ENCODE assay signal across 14 mouse cellular contexts in genomic region chr6:117614386-117614785, GRCm38 (mm10).
DNase-seq lines count a peak whose midpoint lies in the region; ATAC-seq and TF ChIP-seq lines count a peak whose summit lies in the region.
"Had no signal": no experiment of that assay in that cellular context is flagged by ENCODE, and none has a peak within 500 bp of the region (broad histone marks: within the 10 kb centered on the region; RNA-seq: fewer than 3 reads in every experiment).

No protein-coding gene starts in this region.

- H3K4me3 ChIP-seq in kidney, postnatal 0 days (replicated peaks; ENCODE audit: low read depth, low read length) = no peak overlapping the region
- no peak overlapping the region for H3K4me3 ChIP-seq in embryonic facial prominence, embryonic 11.5 days (ENCODE audit: low read depth, low read length)
- no peak overlapping the region for H3K4me3 ChIP-seq in limb, embryonic 14.5 days (replicated peaks; ENCODE audit: low read length)
- H3K4me3 ChIP-seq in liver, embryonic 11.5 days (ENCODE audit: low read depth, low read length) = no peak overlapping the region
- H3K4me3 ChIP-seq: erythroblast, embryonic 14.5 days; midbrain, embryonic 12.5 days; neural tube, embryonic 12.5 days had no signal

- TF ChIP-seq CTCF in kidney, postnatal 0 days (IDR thresholded peaks at IDR 0.05; ENCODE audit: low read depth) = no peak

- no peak overlapping the region for H3K9ac ChIP-seq in kidney, postnatal 0 days (ENCODE audit: low read depth, low read length)
- no peak overlapping the region for H3K9ac ChIP-seq in embryonic facial prominence, embryonic 11.5 days (replicated peaks; ENCODE audit: low read length)
- H3K9ac ChIP-seq in limb, embryonic 14.5 days (ENCODE audit: low read depth, low read length, severe bottlenecking) = no peak overlapping the region
- H3K9ac ChIP-seq in liver, embryonic 11.5 days (ENCODE audit: low read depth, low read length) = no peak overlapping the region
- H3K9ac ChIP-seq: midbrain, embryonic 12.5 days; neural tube, embryonic 12.5 days had no signal

- no peak for DNase-seq in kidney, postnatal 0 days (ENCODE audit: low spot score)
- no peak for DNase-seq in kidney, postnatal 36 days
- DNase-seq in MN1 (ENCODE audit: low spot score) = peak; percentile 27
- DNase-seq in embryonic facial prominence, embryonic 11.5 days (ENCODE audit: low spot score) = no peak
- no peak for DNase-seq in limb, embryonic 14.5 days (ENCODE audit: low spot score)
- DNase-seq in ovary, postnatal 14 days (ENCODE audit: low spot score) = no peak
- no peak for DNase-seq in liver, embryonic 11.5 days (ENCODE audit: low spot score)
- DNase-seq: adrenal gland, postnatal 10 days; cerebellum, postnatal 36 days; lung, postnatal 36 days; thymus, postnatal 4 days had no signal

- 75% methylated on average over 6 of the region's 6 CpGs for WGBS in kidney, postnatal 0 days
- WGBS in embryonic facial prominence, embryonic 11.5 days = 79% methylated on average over 6 of the region's 6 CpGs
- 69% methylated on average over 6 of the region's 6 CpGs for WGBS in limb, embryonic 14.5 days
- 84% methylated on average over 6 of the region's 6 CpGs for WGBS in liver, embryonic 11.5 days

- no peak overlapping the region for H3K4me2 ChIP-seq in kidney, postnatal 0 days (ENCODE audit: low read length)
- no peak overlapping the region for H3K4me2 ChIP-seq in embryonic facial prominence, embryonic 11.5 days (ENCODE audit: low read depth, low read length)
- H3K4me2 ChIP-seq in limb, embryonic 14.5 days (replicated peaks; ENCODE audit: low read depth, low read length, severe bottlenecking) = no peak overlapping the region
- H3K4me2 ChIP-seq in liver, embryonic 11.5 days = no peak overlapping the region
- H3K4me2 ChIP-seq: midbrain, embryonic 12.5 days; neural tube, embryonic 12.5 days had no signal

- peak overlapping the region; percentile 19; the same call in 1 of the 2 replicates for H3K27ac ChIP-seq in kidney, postnatal 0 days
- 0 out of 2 replicates have a peak overlapping the region, but pooled peaks have one; percentile 38 for H3K27ac ChIP-seq in embryonic facial prominence, embryonic 11.5 days (replicated peaks; ENCODE audit: low read depth, low read length)
- H3K27ac ChIP-seq in limb, embryonic 14.5 days (replicated peaks; ENCODE audit: low read depth, low read length) = 0 out of 2 replicates have a peak overlapping the region, but pooled peaks have one; percentile 33
- H3K27ac ChIP-seq in liver, embryonic 11.5 days (ENCODE audit: low read depth, low read length) = no peak overlapping the region
- H3K27ac ChIP-seq: midbrain, embryonic 12.5 days; neural tube, embryonic 12.5 days had no signal

- H3K4me1 ChIP-seq in kidney, postnatal 0 days (replicated peaks; ENCODE audit: insufficient read depth, low read length) = 0 out of 2 replicates have a peak, but pooled peaks cover 5% of the 10 kb centered on the region
- no peaks in the 10 kb centered on the region; the same call in 1 of the 2 replicates for H3K4me1 ChIP-seq in embryonic facial prominence, embryonic 11.5 days (ENCODE audit: control insufficient read depth, insufficient read depth, low read length)
- peaks cover 22% of the 10 kb centered on the region for H3K4me1 ChIP-seq in limb, embryonic 14.5 days (ENCODE audit: control insufficient read depth, insufficient read depth, low read length)
- H3K4me1 ChIP-seq in liver, embryonic 11.5 days (replicated peaks; ENCODE audit: control insufficient read depth, insufficient read depth, low read length) = peaks cover 2% of the 10 kb centered on the region; the same call in 1 of the 2 replicates
- H3K4me1 ChIP-seq: midbrain, embryonic 12.5 days; neural tube, embryonic 12.5 days had no signal

- no peaks in the 10 kb centered on the region for H3K27me3 ChIP-seq in kidney, postnatal 0 days (ENCODE audit: insufficient read depth, low read length)
- no peaks in the 10 kb centered on the region for H3K27me3 ChIP-seq in embryonic facial prominence, embryonic 11.5 days (ENCODE audit: control insufficient read depth, insufficient read depth, low read length)
- no peaks in the 10 kb centered on the region for H3K27me3 ChIP-seq in limb, embryonic 14.5 days (ENCODE audit: control insufficient read depth, insufficient read depth, low read length)
- no peaks in the 10 kb centered on the region for H3K27me3 ChIP-seq in liver, embryonic 11.5 days (replicated peaks; ENCODE audit: control insufficient read depth, insufficient read depth, low read length)
- H3K27me3 ChIP-seq: midbrain, embryonic 12.5 days; neural tube, embryonic 12.5 days had no signal

- ATAC-seq in kidney, postnatal 0 days (replicated peaks; ENCODE audit: low FRiP score, low read depth) = no peak
- ATAC-seq in embryonic facial prominence, embryonic 11.5 days (replicated peaks; ENCODE audit: insufficient number of reproducible peaks, low FRiP score, low TSS enrichment, low read depth) = no peak
- ATAC-seq in limb, embryonic 14.5 days (ENCODE audit: low FRiP score, low read depth) = no peak; the same call in 1 of the 2 replicates
- no peak for ATAC-seq in liver, embryonic 11.5 days (replicated peaks; ENCODE audit: low FRiP score)

- H3K36me3 ChIP-seq in kidney, postnatal 0 days (ENCODE audit: insufficient read depth, low read length) = no peaks in the 10 kb centered on the region
- H3K36me3 ChIP-seq in embryonic facial prominence, embryonic 11.5 days (replicated peaks; ENCODE audit: control insufficient read depth, insufficient read depth, low read depth, low read length) = no peaks in the 10 kb centered on the region
- no peaks in the 10 kb centered on the region for H3K36me3 ChIP-seq in limb, embryonic 14.5 days (ENCODE audit: control insufficient read depth, insufficient read depth, low read length)
- no peaks in the 10 kb centered on the region for H3K36me3 ChIP-seq in liver, embryonic 11.5 days (ENCODE audit: control insufficient read depth, insufficient read depth, low read length)
- H3K36me3 ChIP-seq: midbrain, embryonic 12.5 days; neural tube, embryonic 12.5 days had no signal

- TF ChIP-seq POLR2A in limb, embryonic 14.5 days (IDR thresholded peaks at IDR 0.05; ENCODE audit: borderline replicate concordance, extremely low read depth, insufficient read depth, insufficient read length) = no peak

- H3K9me3 ChIP-seq in kidney, postnatal 0 days (replicated peaks; ENCODE audit: low read length) = no peaks in the 10 kb centered on the region
- no peaks in the 10 kb centered on the region for H3K9me3 ChIP-seq in embryonic facial prominence, embryonic 11.5 days (replicated peaks; ENCODE audit: control insufficient read depth, low read length)
- no peaks in the 10 kb centered on the region for H3K9me3 ChIP-seq in limb, embryonic 14.5 days (ENCODE audit: control insufficient read depth, low read length)
- no peaks in the 10 kb centered on the region for H3K9me3 ChIP-seq in liver, embryonic 11.5 days (ENCODE audit: control insufficient read depth, low read length)
- H3K9me3 ChIP-seq: midbrain, embryonic 12.5 days; neural tube, embryonic 12.5 days had no signal
